Mouse (Mus musculus): ENCODE measurements around the gene Hepacam2. TPM values are rescaled to one million over a fixed set of nuclear protein-coding genes. Genes with fewer than 3 reads are reported as not detected.

Hepacam2 gene
- polyA plus RNA-seq, 1 experiment = 0.70 TPM

GRCm38 (mm10) chr6:3494285-3494684 is 3.8 kb downstream of the Hepacam2 start:
- no peak overlapping the region for H3K4me3 ChIP-seq (replicated peaks; ENCODE audit: insufficient read depth, low read depth, low read length)
- no peaks in the 10 kb centered on the region for H3K4me1 ChIP-seq (ENCODE audit: control insufficient read depth, insufficient read depth, low read length)
- no peak overlapping the region for H3K27ac ChIP-seq (ENCODE audit: insufficient read depth, low read length)
- H3K27me3 ChIP-seq (ENCODE audit: control insufficient read depth, insufficient read depth, low read length) = no peaks in the 10 kb centered on the region
- no peak for TF ChIP-seq CTCF (IDR thresholded peaks at IDR 0.05; ENCODE audit: borderline replicate concordance, insufficient read depth, low read depth, low read length)
- no peak for TF ChIP-seq POLR2A (IDR thresholded peaks at IDR 0.05; ENCODE audit: borderline replicate concordance, insufficient read depth, low read length)
- DNase-seq = no peak
- 83% methylated on average over 5 of the region's 5 CpGs for WGBS

DNA sequence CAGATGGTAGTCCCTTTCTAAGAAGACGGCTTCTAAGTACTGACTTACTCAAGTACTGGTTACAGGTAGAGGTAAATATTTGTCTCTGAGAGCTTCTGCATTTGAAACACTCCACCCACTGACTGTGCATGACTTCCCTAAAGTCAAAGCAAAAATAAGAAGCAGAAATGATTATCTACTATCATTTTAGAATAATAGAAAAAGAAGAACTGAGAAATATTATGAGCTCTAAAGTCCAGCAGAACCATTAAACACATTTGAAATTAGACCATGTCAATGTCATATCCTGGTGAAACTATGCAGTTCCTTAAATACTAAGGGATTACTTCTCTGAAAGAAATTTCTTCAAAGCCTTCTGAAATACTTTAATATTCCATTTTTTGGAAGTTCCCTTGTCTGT is 10.7 kb downstream of the Hepacam2 start:
- H3K27me3 ChIP-seq (ENCODE audit: control insufficient read depth, insufficient read depth, low read length) = no peaks in the 10 kb centered on the region
- DNase-seq = no peak
- 85% methylated on average over 1 of the region's 1 CpGs for WGBS
- no peak overlapping the region for H3K27ac ChIP-seq (ENCODE audit: insufficient read depth, low read length)
- H3K4me3 ChIP-seq (replicated peaks; ENCODE audit: insufficient read depth, low read depth, low read length) = no peak overlapping the region
- no peaks in the 10 kb centered on the region for H3K4me1 ChIP-seq (ENCODE audit: control insufficient read depth, insufficient read depth, low read length)
- TF ChIP-seq CTCF (IDR thresholded peaks at IDR 0.05; ENCODE audit: borderline replicate concordance, insufficient read depth, low read depth, low read length) = no peak
- TF ChIP-seq POLR2A (IDR thresholded peaks at IDR 0.05; ENCODE audit: borderline replicate concordance, insufficient read depth, low read length) = no peak

GRCm38 (mm10) chr6:3485133-3485532 is 13.0 kb downstream of the Hepacam2 start:
- H3K27me3 ChIP-seq (ENCODE audit: control insufficient read depth, insufficient read depth, low read length) = no peaks in the 10 kb centered on the region
- TF ChIP-seq CTCF (IDR thresholded peaks at IDR 0.05; ENCODE audit: borderline replicate concordance, insufficient read depth, low read depth, low read length) (no peak), POLR2A (IDR thresholded peaks at IDR 0.05; ENCODE audit: borderline replicate concordance, insufficient read depth, low read length) (no peak)
- no peak overlapping the region for H3K4me3 ChIP-seq (replicated peaks; ENCODE audit: insufficient read depth, low read depth, low read length)
- no peak for DNase-seq
- no peaks in the 10 kb centered on the region for H3K4me1 ChIP-seq (ENCODE audit: control insufficient read depth, insufficient read depth, low read length)
- 82% methylated on average over 3 of the region's 3 CpGs for WGBS
- no peak overlapping the region for H3K27ac ChIP-seq (ENCODE audit: insufficient read depth, low read length)

GRCm38 (mm10) chr6:3481705-3482104 is 16.4 kb downstream of the Hepacam2 start:
- no peak overlapping the region for H3K4me3 ChIP-seq (replicated peaks; ENCODE audit: insufficient read depth, low read depth, low read length)
- no peak for TF ChIP-seq CTCF (IDR thresholded peaks at IDR 0.05; ENCODE audit: borderline replicate concordance, insufficient read depth, low read depth, low read length)
- no peak for TF ChIP-seq POLR2A (IDR thresholded peaks at IDR 0.05; ENCODE audit: borderline replicate concordance, insufficient read depth, low read length)
- WGBS = 78% methylated on average over 3 of the region's 3 CpGs

GRCm38 (mm10) chr6:3479853-3480252 is 18.2 kb downstream of the Hepacam2 start:
- WGBS = 27% methylated on average over 5 of the region's 5 CpGs
- no peak overlapping the region for H3K27ac ChIP-seq (ENCODE audit: insufficient read depth, low read length)
- no peak for TF ChIP-seq CTCF (IDR thresholded peaks at IDR 0.05; ENCODE audit: borderline replicate concordance, insufficient read depth, low read depth, low read length)
- no peak for TF ChIP-seq POLR2A (IDR thresholded peaks at IDR 0.05; ENCODE audit: borderline replicate concordance, insufficient read depth, low read length)
- DNase-seq = no peak
- no peaks in the 10 kb centered on the region for H3K27me3 ChIP-seq (ENCODE audit: control insufficient read depth, insufficient read depth, low read length)
- no peak overlapping the region for H3K4me3 ChIP-seq (replicated peaks; ENCODE audit: insufficient read depth, low read depth, low read length)
- no peaks in the 10 kb centered on the region for H3K4me1 ChIP-seq (ENCODE audit: control insufficient read depth, insufficient read depth, low read length)

More at GRCm38 (mm10) chr6:3481705-3482104, 16.4 kb downstream of the Hepacam2 start:
- no peak overlapping the region for H3K27ac ChIP-seq (ENCODE audit: insufficient read depth, low read length)
- no peak for DNase-seq
- no peaks in the 10 kb centered on the region for H3K4me1 ChIP-seq (ENCODE audit: control insufficient read depth, insufficient read depth, low read length)
- H3K27me3 ChIP-seq (ENCODE audit: control insufficient read depth, insufficient read depth, low read length) = no peaks in the 10 kb centered on the region

DNA sequence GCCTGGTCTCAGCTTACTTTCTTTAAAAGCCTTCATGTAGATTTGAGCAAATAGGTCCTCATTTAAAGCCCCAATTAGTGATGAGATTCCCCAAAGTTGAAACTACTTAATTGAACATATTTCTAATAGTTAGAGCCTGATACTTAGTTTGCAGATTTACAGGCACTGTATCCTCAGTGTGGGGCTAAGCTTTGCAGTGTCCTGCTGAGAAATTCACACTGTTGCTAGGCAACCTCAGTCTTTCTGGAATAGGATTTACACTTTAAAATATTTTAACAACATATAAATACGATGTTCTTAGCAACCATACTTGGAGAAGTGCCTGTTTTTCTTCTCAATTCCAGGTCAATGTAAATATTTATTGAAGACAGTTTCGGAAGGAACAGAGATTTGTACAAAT is 21.8 kb downstream of the Hepacam2 start:
- Histone ChIP-seq H3K4me1 (ENCODE audit: control insufficient read depth, insufficient read depth, low read length) (no peaks in the 10 kb centered on the region), H3K27me3 (ENCODE audit: control insufficient read depth, insufficient read depth, low read length) (no peaks in the 10 kb centered on the region), H3K4me3 (replicated peaks; ENCODE audit: insufficient read depth, low read depth, low read length) (no peak overlapping the region), H3K27ac (ENCODE audit: insufficient read depth, low read length) (no peak overlapping the region)
- no peak for DNase-seq
- WGBS = 25% methylated on average over 2 of the region's 2 CpGs
- no peak for TF ChIP-seq CTCF (IDR thresholded peaks at IDR 0.05; ENCODE audit: borderline replicate concordance, insufficient read depth, low read depth, low read length)
- no peak for TF ChIP-seq POLR2A (IDR thresholded peaks at IDR 0.05; ENCODE audit: borderline replicate concordance, insufficient read depth, low read length)

GRCm38 (mm10) chr6:3470706-3471105 is 27.4 kb downstream of the Hepacam2 start:
- WGBS = 53% methylated on average over 2 of the region's 2 CpGs
- TF ChIP-seq CTCF (IDR thresholded peaks at IDR 0.05; ENCODE audit: borderline replicate concordance, insufficient read depth, low read depth, low read length) (no peak), POLR2A (IDR thresholded peaks at IDR 0.05; ENCODE audit: borderline replicate concordance, insufficient read depth, low read length) (no peak)
- Histone ChIP-seq H3K4me1 (ENCODE audit: control insufficient read depth, insufficient read depth, low read length) (no peaks in the 10 kb centered on the region), H3K27me3 (ENCODE audit: control insufficient read depth, insufficient read depth, low read length) (no peaks in the 10 kb centered on the region), H3K4me3 (replicated peaks; ENCODE audit: insufficient read depth, low read depth, low read length) (no peak overlapping the region), H3K27ac (ENCODE audit: insufficient read depth, low read length) (no peak overlapping the region)
- DNase-seq = no peak

- no peak overlapping the region for H3K27ac ChIP-seq (ENCODE audit: insufficient read depth, low read length)
- DNase-seq = no peak
- WGBS = 45% methylated on average over 1 of the region's 1 CpGs
- TF ChIP-seq POLR2A (IDR thresholded peaks at IDR 0.05; ENCODE audit: borderline replicate concordance, insufficient read depth, low read length) (no peak), CTCF (IDR thresholded peaks at IDR 0.05; ENCODE audit: borderline replicate concordance, insufficient read depth, low read depth, low read length) (no peak)
- H3K4me3 ChIP-seq (replicated peaks; ENCODE audit: insufficient read depth, low read depth, low read length) = no peak overlapping the region
- no peaks in the 10 kb centered on the region for H3K4me1 ChIP-seq (ENCODE audit: control insufficient read depth, insufficient read depth, low read length)
- no peaks in the 10 kb centered on the region for H3K27me3 ChIP-seq (ENCODE audit: control insufficient read depth, insufficient read depth, low read length)
Measured at GRCm38 (mm10) chr6:3468627-3469026, 29.5 kb downstream of the Hepacam2 start.

Measured in cerebellum, adult 2 months (tissue).